Mouse (Mus musculus) thymus, adult 2 months (tissue): ENCODE measurements at regions not wholly inside any gene's neighbourhood (a gene's known extent, or its start where the extent isn't known, plus 50 kb on each side); places are given as distances from the start of the nearest gene placed in this dataset.

Experiments used
- DNase-seq: peaks from one replicate; pipeline ENCODE4 v3.0.0; 2021
- H3K27ac ChIP-seq: fragments of 200-500 bp; 2 replicates; pipeline ENCODE4 v1.5.1; 2012; ENCODE audit warnings: low read length, control low read depth; ENCODE audit not compliant: control insufficient read depth, insufficient read depth
- H3K27me3 ChIP-seq: fragments of 200-500 bp; 2 replicates; pipeline ENCODE4 v1.6.1; 2012; ENCODE audit warnings: mild to moderate bottlenecking, low read length, moderate library complexity, mixed read lengths; ENCODE audit not compliant: control insufficient read depth, insufficient read depth
- H3K36me3 ChIP-seq: fragments of 200-500 bp; 2 replicates; pipeline ENCODE4 v1.6.1; 2012; ENCODE audit warnings: mild to moderate bottlenecking, low read length, moderate library complexity; ENCODE audit not compliant: control insufficient read depth, insufficient read depth
- H3K4me1 ChIP-seq: fragments of 200-500 bp; replicated peaks from 2 replicates; pipeline ENCODE4 v1.6.1; 2012; ENCODE audit warnings: low read length; ENCODE audit not compliant: control insufficient read depth, insufficient read depth
- H3K4me3 ChIP-seq: fragments of 200-500 bp; 2 replicates; pipeline ENCODE4 v1.5.1; 2012; ENCODE audit warnings: mild to moderate bottlenecking, low read length, control low read depth, moderate library complexity; ENCODE audit not compliant: control insufficient read depth, insufficient read depth
- CTCF ChIP-seq: fragments of 200-500 bp; IDR thresholded peaks from 2 replicates; pipeline ENCODE4 v1.5.1; 2012; ENCODE audit warnings: mild to moderate bottlenecking, control low read depth, low read length, moderate library complexity, borderline replicate concordance; ENCODE audit not compliant: control insufficient read depth, poor library complexity, insufficient read depth; ENCODE audit errors: extremely low read depth
- POLR2A ChIP-seq: fragments of 200-500 bp; IDR thresholded peaks from 2 replicates; pipeline ENCODE4 v1.6.1; 2012; ENCODE audit warnings: mild to moderate bottlenecking, low read length, control low read depth, moderate library complexity; ENCODE audit not compliant: control insufficient read depth, poor library complexity, insufficient read depth; ENCODE audit errors: extremely low read depth
- WGBS: fragments of 180-500 bp; shearing (Covaris S2); methylation state at CpG from one replicate; pipeline ENCODE4 v1.1.7; 2018; 5-methylcytosine and 5-hydroxymethylcytosine counted together

DNA sequence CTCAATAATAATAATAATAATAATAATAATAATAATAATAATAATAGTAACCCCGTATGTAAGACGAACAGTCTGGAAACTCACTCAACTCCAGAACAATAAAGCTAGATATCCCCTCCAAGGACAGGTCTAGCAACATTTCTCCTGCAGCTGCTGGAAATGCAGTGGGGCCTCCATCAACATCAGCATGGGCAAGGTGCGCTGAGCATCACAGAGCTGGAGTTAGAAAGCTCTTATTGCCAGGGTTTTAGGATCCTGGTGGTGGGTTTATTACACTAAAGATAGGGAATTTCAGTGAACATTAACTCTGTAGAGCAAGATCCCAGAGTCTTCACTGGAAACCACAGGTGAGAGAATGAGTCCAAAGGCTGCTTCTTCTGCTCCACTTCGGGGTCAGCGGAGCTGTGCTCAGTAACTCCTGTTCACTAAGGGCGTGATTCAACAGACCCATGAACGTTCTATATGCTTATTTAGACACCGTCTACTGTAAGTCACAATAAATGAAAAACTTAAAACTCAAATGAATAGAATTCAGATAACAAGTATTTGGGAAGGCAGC is 64.6 kb upstream of the Ube2e1 start:
- Histone ChIP-seq H3K27ac (no peak overlapping the region), H3K27me3 (no peaks in the 10 kb centered on the region), H3K36me3 (no peaks in the 10 kb centered on the region), H3K4me1 (no peaks in the 10 kb centered on the region), H3K4me3 (no peak overlapping the region)
- WGBS, result 96% methylated on average over 8 of the region's 8 CpGs
- no peak for TF ChIP-seq CTCF
- no peak for TF ChIP-seq POLR2A
- DNase-seq, result no peak

DNA sequence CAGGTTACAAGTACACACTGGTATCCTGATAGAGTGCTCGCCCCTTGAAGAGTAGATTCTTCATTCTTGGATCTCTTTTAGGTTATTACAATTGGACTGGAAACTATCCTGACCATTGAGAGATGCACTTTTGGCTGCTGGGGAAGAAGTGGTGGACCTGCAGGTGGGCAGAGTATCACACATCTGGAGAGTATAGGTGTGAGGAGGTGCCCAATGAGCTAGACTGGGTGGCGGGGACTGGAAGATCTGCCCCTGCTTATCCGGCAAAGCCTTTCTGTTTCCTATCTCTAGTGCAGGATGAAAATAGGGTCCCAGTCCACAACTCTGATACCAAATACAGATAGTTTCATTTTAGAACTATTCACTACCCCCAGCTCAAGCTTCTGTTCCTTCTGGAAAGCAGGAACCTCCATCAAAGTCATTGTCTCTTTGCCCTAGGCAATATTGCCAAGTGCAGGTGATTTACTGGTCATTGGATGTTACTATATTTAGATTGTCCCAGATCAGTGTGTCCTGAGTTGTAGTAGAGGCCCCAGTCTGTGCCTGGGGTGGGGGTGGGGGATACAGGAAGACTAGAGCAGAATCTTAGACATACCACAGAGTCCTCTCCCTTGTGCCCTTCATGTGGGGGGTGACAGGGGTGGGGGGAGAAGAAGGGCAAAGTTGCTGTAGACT is 62.5 kb upstream of the Ube2e1 start:
- TF ChIP-seq CTCF, result no peak
- 90% methylated on average over 3 of the region's 3 CpGs for WGBS

DNA sequence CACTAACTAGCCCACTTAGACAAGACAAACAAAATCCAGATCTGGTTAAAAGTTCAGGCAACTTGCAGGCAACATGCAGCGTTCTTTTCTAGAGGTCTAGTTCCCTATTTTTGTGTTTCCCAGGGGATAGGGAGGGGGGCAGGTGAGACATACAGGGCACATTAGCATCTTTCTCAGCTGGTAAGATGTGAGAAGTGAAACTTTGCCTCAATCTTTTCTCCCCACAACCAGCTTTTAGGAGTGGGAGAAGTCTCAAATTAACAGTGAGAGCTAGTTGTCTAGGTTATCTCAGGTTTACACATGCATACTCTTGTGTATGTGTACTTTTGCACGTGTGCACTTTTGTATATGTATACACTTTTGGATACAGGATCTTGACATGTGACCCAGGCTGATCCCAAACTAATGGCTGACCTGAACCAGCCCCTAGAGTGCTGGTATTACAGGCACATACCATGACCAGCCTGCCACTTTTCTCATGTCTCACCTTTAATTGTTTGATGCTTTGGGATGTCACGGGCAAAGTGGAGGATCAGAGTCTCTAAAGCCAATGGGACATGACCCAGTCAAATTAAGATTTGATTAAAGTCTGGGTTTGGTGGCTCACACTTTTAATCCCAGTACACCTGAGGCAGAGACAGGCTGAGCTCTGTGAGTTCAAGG is 60.3 kb upstream of the Ube2e1 start:
- no peak for DNase-seq
- H3K27ac ChIP-seq, result no peak overlapping the region
- TF ChIP-seq CTCF (no peak), POLR2A (no peak)
- H3K4me1 ChIP-seq, result no peaks in the 10 kb centered on the region
- WGBS, result 91% methylated on average over 3 of the region's 3 CpGs
- H3K36me3 ChIP-seq, result no peaks in the 10 kb centered on the region
- H3K4me3 ChIP-seq, result no peak overlapping the region
- H3K27me3 ChIP-seq, result no peaks in the 10 kb centered on the region

More for the DNA sequence above, 62.5 kb upstream of the Ube2e1 start:
- Histone ChIP-seq H3K4me3 (no peak overlapping the region), H3K27me3 (no peaks in the 10 kb centered on the region), H3K4me1 (no peaks in the 10 kb centered on the region), H3K36me3 (no peaks in the 10 kb centered on the region), H3K27ac (no peak overlapping the region)
- no peak for DNase-seq

DNA sequence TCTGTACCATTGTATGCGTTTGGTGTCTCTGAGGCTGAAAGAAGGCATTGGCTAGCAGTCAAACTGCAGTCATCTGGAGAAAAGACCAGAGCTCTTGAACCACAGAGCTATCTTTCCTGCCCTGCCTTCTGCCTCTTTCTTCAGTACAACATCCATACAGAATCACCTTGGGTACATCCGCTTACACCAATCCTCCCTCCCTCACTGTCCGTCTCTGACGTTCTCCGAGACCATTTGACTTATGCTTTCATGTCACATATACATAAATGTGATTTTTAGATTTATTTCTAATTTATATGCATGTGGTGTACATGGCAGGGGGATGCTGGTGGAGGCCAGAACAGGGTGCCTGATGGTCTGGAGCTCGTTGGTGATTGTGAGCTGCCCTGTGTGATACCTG is 57.7 kb upstream of the Ube2e1 start:
- no peaks in the 10 kb centered on the region for H3K36me3 ChIP-seq
- H3K27ac ChIP-seq, result no peak overlapping the region
- 95% methylated on average over 6 of the region's 6 CpGs for WGBS
- DNase-seq, result no peak
- TF ChIP-seq POLR2A (no peak), CTCF (no peak)
- no peaks in the 10 kb centered on the region for H3K27me3 ChIP-seq
- no peaks in the 10 kb centered on the region for H3K4me1 ChIP-seq
- H3K4me3 ChIP-seq, result no peak overlapping the region

GRCm38 (mm10) chr14:18385953-18386668 is 54.5 kb upstream of the Ube2e1 start:
- TF ChIP-seq CTCF (no peak), POLR2A (no peak)
- WGBS, result 90% methylated on average over 6 of the region's 6 CpGs
- Histone ChIP-seq H3K27me3 (no peaks in the 10 kb centered on the region), H3K36me3 (no peaks in the 10 kb centered on the region), H3K4me1 (no peaks in the 10 kb centered on the region), H3K4me3 (no peak overlapping the region), H3K27ac (no peak overlapping the region)
- DNase-seq, result no peak
